Mouse (Mus musculus) right cerebral cortex, adult 2 months (tissue): ENCODE data around the gene Ahcyl2.
"Not testable (repeated sequence)": the region's sequence is repeated elsewhere in the genome, so short reads cannot be mapped to it uniquely, and the experiment has no call there.

Experiments used
- DNase-seq, 2 experiments: peaks; one replicate each; pipeline ENCODE4 v3.0.0; 2021 to 2022; ENCODE audit warnings: low spot score in 2 of 2

Gene Ahcyl2

GRCm38 (mm10) chr6:29815634-29816033 lies 47.8 kb downstream of the Ahcyl2 start:
- no peak for DNase-seq

DNA sequence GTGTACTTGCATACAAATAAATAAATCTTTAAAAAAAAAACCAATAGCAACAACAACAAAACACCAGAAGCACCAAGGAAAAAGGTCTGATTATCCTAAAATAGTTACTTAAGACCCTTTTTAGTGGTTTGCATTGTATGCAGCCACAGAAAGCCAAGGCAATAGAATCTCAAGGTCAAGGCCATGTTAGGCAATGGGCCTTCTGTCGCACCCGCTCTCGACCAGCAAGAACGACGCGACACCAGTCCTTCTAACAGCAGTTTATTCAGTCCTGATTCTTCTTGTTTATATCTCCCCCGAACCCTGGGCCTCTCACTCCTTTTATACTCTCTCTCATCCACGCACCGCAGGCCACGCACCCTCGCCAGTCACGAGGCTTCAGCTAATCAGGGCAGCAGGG lies 48.6 kb downstream of the Ahcyl2 start:
- DNase-seq = not testable (repeated sequence)

- DNase-seq = peak; percentile 37 to 51
Measured at GRCm38 (mm10) chr6:29819309-29819708, 51.5 kb downstream of the Ahcyl2 start.

DNA sequence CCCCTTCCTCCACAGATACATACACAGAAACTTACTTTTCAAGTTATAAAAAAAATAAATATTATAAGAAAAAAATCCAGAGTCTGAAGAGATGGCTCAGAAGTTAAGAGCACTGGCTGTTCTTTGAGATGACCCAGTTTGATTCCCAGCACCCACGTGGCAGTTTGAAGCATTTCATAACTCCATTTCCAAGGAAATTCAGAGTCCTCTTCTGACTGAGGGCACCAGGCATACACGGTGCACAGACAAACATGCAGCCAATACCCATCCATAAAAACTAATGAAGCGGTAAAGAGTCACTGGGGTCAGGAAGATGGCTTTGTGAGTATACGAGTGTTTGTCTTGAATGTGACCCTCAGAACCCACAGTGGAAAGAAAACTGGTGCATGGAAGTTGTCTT lies 52.5 kb downstream of the Ahcyl2 start:
- no peak for DNase-seq

DNA sequence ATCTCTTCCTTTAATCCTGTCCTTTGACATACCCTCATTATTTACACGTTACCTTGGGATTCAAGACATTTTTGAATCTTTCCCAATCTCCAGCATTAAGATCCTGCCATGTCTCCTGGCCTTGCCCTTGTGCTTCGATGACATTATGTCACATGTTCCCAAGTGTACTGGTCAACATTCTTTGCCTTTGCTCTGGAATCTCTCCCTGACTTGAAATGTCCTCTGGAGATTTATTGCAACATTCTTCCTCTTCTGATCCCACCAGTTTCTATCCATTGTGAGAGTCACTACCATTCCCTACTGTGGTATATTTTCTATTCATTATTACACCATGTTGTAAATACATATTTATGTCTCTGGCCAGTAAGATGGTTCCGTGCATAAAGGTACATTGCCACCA lies 53.1 kb downstream of the Ahcyl2 start:
- no peak for DNase-seq

DNA sequence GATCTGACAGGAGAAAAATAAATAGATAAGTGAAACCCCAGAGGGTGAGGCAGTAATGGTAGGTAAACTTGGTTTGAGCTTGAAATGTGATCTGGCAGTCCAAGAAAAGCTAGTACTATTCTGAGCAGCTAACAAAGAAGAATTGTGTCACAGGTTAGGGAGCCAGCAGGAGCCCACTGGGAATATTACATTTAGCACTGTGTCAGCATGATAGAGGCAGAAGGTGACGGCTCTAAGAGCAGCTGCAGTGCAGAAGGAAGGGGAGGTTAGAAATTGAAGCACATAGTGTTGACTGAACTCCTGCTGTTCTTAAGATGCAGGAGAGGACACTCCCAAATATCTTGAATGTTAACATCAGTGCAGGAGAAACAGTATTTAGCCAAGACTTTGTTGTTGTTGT lies 54.0 kb downstream of the Ahcyl2 start:
- no peak for DNase-seq

- DNase-seq = no peak
Measured at GRCm38 (mm10) chr6:29825302-29825701, 57.5 kb downstream of the Ahcyl2 start.

- DNase-seq = no peak
Measured at GRCm38 (mm10) chr6:29827291-29828242, 59.8 kb downstream of the Ahcyl2 start.

GRCm38 (mm10) chr6:29828574-29829234 lies 60.9 kb downstream of the Ahcyl2 start:
- DNase-seq = no peak

DNA sequence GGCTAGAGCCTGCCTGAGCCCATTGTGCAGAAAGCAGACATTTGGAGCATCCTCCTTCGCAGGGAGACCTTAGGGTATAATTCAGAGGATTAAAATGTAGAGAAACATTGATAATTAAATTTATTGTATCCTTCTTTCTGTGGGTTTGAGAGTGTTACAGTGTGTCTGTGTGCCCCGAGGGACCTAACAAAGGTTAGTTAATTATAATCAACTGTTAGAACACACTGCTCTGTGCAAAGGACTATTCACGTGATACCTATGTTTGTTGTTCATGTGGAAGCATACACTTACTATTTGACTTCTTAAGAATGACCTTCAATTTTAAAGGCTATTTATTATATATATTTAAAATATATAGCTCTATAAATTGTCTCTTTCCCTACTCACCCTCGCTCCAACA lies 64.5 kb downstream of the Ahcyl2 start:
- no peak for DNase-seq

- no peak for DNase-seq
Measured at GRCm38 (mm10) chr6:29833117-29833516, 65.3 kb downstream of the Ahcyl2 start.

GRCm38 (mm10) chr6:29833568-29834255 lies 65.9 kb downstream of the Ahcyl2 start:
- no peak for DNase-seq

DNA sequence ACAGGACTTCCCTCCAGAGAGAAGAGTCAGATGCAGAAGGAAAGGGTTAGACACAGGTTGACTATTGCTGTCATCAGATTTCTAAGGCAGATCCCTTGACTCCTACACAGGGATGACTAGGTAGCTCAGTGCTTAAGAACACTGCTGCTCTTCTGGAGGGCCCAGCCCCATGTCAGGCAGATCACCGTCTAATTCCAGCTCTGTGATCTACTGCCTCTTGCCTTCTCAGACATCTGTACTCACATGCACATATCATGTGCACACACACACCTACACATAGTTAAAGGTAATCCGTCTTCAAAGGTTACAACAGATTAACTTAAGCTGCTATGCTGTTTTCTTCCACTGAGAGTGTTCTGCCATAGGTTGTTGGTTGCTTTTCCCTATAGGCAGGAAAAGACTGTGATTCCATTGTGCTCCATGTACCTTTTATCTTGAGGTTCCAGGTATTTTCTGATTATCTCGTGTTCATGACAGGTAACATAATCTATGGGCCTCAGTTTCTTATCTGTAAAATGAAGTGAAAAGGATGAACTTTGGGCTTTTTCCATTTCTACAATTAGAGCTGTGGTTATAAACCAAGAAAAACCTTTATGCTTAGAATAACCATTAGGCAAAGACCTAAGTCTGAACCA lies 67.8 kb downstream of the Ahcyl2 start:
- no peak for DNase-seq

- DNase-seq = no peak
Measured at GRCm38 (mm10) chr6:29837579-29837978, 69.8 kb downstream of the Ahcyl2 start.

- DNase-seq = no peak
Measured at GRCm38 (mm10) chr6:29838531-29838930, 70.7 kb downstream of the Ahcyl2 start.

GRCm38 (mm10) chr6:29840008-29840407 lies 72.2 kb downstream of the Ahcyl2 start:
- no peak for DNase-seq

- no peak for DNase-seq
Measured at GRCm38 (mm10) chr6:29841461-29841860, 73.7 kb downstream of the Ahcyl2 start.

DNA sequence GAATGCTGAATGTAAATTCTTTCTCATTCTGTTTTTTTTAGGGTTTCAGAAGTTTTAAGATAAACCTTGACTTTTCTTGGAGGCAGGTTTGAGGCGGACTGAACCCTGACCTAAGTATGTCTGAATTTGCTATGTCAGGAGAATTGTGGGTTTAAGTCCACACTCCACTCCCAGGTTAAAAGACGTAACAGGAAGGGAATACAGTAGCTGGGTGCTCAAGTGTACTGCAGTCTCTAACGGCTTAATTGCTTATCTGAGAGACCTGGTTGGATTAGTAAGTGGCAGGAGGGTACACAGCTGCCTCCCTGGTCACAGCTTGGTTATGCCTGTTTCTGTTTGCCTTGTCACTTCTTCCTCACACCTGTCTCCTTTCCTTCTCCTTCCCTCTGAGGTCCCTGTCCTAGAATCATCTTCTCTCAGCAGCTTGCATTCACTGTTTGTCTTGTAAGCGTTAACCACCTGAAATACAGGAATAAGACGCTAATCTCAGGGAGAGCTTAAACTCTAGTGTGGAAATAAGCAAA lies 79.9 kb downstream of the Ahcyl2 start:
- no peak for DNase-seq

GRCm38 (mm10) chr6:29848808-29849207 lies 81.0 kb downstream of the Ahcyl2 start:
- DNase-seq = no peak

- no peak for DNase-seq
Measured at GRCm38 (mm10) chr6:29850096-29850495, 82.3 kb downstream of the Ahcyl2 start.

- DNase-seq = no peak
Measured at GRCm38 (mm10) chr6:29850747-29851146, 82.9 kb downstream of the Ahcyl2 start.

GRCm38 (mm10) chr6:29851873-29852272 lies 84.1 kb downstream of the Ahcyl2 start:
- DNase-seq = no peak
